Mouse (Mus musculus) monocyte, adult 2 months (primary cell): Measurements from ENCODE around the gene Hivep1.

ENCODE experiments used
- DNase-seq, 2 experiments: peaks; one replicate each; pipeline ENCODE4 v3.0.0; 2022; ENCODE audit warnings: low spot score in 2 of 2, low read depth in 1 of 2

Gene Hivep1

DNA sequence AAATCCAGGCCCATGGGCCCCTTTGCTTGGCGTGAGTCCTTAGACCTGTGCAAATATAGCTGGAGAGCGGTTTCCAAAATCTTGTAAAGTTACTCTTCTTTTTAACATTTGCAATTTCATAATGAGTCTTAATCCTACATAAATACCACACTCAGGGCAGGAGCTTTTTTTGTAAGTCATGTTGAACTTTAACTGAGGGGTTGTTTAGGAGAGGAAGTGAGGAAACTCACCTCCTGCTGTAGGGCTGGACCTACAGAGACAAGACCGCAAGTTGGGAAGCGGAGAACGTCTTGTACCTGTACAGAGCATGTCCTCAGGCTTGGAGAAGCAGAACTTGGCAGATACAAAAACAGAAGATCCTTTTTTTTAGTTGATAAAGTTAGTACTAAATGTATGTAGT lies 23.7 kb downstream of the Hivep1 start:
- DNase-seq = no peak

GRCm38 (mm10) chr13:42076751-42077302 lies 25.0 kb downstream of the Hivep1 start:
- DNase-seq = no peak

- no peak for DNase-seq
Measured at GRCm38 (mm10) chr13:42077629-42078028, 25.8 kb downstream of the Hivep1 start.

GRCm38 (mm10) chr13:42080131-42080916 lies 28.5 kb downstream of the Hivep1 start:
- no peak for DNase-seq

DNA sequence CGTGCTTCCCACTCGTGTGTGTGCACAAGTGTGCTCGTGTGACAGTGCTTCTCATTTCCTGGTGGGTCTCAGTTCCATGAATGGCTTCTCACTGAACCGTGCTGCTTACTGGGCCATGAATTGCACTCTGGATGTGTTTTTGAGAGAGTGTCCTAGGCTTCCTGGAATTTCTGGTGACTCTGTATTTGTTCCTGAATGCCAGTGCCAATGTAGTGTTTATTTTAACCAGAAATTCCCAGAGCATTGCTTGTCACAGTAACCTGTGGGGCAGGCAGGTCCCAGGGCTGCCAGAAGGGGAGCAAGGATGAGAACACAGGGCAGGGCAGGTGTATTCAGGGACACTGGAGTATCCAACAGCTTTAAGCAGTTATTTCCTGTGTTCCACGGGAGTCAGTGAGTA lies 36.5 kb downstream of the Hivep1 start:
- DNase-seq = no peak

- no peak for DNase-seq
Measured at GRCm38 (mm10) chr13:42089025-42089424, 37.2 kb downstream of the Hivep1 start.

GRCm38 (mm10) chr13:42090751-42091150 lies 38.9 kb downstream of the Hivep1 start:
- no peak for DNase-seq

DNA sequence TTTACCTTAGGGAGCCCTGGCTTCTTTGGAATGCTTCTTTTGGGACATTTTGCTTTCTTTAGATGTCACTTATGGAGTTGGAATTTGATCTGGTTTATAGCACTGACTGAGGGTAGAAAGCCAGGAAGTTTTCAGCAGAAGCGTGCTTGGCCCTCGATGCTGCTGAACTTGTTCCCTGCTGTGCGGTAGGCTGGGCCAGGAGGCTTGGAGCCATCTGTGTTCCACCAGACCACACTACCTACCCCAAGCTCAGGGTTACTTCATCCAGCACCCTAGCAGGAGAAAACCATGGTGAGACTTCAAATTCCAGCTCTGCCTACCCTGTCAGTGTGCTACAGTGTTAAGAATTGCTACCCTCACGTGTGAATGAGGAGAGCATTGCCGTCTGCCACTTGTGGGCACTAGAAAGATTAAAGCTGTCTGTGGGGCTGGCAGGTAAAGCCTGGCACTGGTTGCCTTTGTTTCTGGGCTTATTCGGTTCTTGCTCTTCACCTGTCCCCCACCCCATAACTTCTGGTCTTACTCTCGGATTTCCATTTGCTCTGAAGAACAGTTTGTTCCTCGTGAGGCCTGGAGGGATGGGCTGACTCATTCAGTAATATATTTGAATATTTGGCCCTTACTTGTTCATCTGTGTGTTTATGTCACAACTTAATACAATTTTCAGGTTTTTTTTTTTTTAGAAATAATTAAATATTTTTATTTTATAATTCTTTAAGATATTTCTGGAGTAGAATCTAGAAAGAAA lies 40.7 kb downstream of the Hivep1 start:
- no peak for DNase-seq

- no peak for DNase-seq
Measured at GRCm38 (mm10) chr13:42093268-42094042, 41.6 kb downstream of the Hivep1 start.

GRCm38 (mm10) chr13:42095826-42096515 lies 44.1 kb downstream of the Hivep1 start:
- no peak for DNase-seq

- no peak for DNase-seq
Measured at GRCm38 (mm10) chr13:42097109-42097508, 45.3 kb downstream of the Hivep1 start.

DNA sequence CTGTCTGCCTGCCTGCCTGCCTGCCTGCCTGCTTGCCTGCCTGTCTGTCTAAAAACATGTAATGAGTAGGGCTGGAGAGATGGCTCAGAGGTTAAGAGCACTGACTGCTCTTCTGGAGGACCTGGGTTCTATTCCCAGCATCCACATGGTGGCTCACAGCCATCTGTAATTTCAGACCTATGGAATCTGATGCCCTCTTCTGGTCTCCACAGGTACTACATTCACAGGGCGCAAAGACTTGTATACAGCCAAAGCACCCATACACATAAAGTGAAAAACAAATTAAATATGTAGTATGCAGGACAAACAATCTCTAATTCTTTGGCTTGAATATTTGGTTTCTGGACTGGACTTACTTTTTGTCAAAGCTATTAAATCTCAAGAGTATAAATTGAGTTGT lies 46.7 kb downstream of the Hivep1 start:
- DNase-seq = no peak

DNA sequence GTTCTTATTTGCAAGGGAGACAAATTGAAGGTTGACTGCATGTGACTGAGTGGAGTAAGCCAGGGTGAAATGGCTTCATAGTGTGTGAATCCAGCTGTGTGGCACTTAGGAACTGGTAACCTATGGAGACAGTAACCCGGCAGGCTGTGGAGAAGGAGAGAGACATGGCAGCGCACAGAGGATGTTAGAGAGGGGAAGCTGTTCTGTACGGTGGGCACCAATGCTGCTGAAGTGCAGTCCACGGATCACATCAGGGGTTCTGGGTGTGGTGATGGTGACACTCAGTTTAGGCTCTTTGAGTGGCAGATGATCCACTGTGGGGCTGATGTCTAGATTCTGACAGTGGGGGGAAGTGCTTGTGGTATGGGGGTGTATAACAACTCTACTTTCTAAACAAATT lies 47.7 kb downstream of the Hivep1 start:
- DNase-seq = no peak

- peak in 1 of 2 experiments; percentile 16 for DNase-seq
Measured at GRCm38 (mm10) chr13:42101440-42102190, 49.8 kb downstream of the Hivep1 start.

DNA sequence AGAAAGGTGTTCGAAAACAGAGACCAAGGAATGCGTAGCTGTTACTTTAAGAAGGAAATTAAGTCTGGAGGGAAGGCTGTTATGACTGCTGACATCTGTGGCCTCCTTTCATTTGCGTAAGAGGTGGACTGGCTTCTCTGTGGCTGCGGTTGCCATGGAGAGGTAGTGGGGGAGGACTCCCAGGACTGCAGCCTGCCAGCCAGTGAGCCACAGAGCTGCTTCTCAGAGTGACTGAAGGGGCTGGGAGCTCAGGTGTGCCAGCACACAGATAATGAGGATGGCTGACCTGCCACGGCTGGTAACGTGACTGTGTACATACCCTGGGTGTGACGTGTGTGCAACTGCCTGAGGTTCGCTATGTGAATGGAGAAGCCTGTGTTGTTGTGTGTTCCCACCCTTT lies 51.2 kb downstream of the Hivep1 start:
- DNase-seq = peak; percentile 50 to 59

DNA sequence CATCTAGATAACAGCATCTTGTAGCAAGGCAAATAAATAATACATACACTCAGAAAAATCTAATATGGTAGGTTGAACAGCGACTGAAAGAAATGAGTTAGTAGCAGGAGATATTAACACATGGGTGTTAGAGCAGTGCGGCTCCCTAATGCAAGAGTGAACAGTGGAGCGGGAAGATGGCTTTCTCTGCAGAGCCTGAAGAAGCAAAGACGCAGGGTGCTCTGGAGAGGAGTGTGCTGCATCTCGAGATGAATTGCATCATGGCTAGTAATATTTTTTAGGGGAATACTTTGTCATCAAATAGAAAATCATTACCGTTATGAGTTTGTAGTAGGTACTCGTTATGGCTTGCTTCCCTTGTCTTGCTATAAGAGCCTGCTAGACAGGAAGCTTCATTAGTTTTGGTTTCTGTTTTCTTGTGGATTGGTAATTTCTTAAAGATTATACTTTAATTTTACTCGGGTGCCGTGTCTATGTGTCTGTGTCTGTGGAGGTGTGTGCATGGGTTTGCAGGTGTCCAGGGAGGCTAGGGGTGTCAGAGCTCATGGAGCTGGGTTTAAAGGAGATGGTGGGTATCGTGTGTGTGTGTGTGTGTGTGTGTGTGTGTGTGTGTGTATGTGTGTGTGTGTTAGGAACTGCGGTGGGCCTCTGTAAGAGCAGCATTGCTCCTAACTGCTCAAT lies 51.8 kb downstream of the Hivep1 start:
- DNase-seq = no peak

- no peak for DNase-seq
Measured at GRCm38 (mm10) chr13:42104371-42104770, 52.5 kb downstream of the Hivep1 start.

DNA sequence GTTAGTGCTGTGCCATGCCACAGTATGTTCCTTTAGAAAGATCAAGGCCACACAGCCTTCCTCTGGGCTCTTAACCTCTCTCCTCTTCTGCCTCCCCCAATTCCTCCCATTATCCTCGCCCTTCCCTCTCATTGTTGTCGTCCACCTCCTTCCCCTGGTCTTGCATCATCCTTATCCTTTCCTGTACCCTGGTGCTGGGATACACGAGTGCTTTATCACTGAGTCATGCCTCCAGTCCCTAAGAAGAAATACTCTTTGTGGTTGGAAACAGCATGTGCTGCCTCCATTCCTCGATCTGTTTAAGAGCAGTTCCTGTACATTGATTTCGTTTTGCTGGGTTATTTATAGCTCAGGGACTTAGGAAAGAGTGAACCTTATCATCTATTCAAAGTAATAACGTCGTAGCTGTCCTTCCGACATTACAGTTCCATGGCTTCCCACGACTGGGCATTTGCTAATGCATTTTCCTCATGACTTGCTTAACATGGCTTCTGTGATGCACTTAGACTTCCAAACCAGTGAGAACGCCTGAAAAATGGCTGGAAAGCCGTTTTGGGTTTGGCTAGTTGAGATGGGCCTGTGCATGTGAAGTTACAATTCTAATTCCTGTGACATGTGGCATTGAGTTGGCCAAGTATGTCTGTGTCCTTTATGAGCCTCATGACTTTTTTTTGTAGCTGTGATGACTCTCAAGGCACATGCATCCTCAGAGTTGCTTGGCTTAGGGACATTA lies 56.8 kb downstream of the Hivep1 start:
- DNase-seq = no peak

DNA sequence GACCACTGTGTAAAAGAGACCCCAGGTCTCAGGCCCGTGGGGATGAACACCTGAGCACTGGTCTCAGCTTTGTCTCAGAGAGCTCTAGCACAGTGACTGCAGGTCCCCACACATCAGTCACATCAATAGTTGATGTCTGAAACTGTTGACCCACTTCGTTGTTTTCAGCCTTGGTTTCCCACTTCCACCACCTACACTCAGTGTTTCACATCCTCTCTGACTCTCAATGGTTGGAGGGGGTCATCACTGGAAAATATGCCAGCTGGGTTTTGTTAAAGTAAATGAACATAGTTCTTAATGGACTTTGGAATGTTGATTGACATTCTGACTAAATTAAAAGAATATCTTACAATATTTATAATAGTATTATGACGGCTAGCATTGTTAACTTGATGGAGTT lies 58.6 kb downstream of the Hivep1 start:
- DNase-seq = no peak
